Mouse (Mus musculus): Measurements from ENCODE around the gene Tbce.
"Not testable (repeated sequence)": the region's sequence is repeated elsewhere in the genome, so short reads cannot be mapped to it uniquely, and the experiment has no call there.

The Tbce gene

DNA sequence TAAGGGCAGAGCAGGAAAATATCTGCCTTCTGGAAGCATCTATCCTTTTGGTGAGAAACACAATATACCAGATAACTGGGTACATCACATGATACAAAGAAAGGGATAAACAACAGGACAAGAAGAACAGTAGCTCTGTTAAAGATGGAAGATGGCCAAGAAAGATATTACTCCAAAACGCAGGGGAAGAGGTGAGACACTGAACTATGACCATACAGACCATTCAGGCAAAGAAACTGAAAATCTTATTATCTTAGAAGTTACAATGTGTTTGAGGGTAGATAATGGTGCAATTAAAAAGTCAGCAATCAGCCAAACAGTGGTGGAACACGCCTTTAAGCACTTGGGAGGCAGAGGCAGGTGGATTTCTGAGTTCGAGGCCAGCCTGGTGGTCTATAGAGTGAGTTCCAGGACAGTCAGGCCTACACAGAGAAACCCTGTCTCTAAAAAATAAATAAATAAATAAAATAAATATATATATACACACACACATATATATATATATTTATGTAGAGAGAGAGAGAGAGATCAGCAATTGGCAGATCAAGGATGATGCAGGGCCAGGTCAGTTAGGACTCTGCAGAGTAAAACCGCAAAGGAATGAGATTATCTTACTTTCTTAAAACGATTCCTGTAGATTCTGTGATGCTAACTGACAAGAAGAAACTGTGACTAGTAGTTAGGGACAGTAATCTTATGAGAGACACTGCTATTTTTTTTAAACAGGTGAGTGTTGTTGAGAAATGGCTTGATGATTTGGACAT lies 5.9 kb downstream of the Tbce start:
- no peak for DNase-seq

DNA sequence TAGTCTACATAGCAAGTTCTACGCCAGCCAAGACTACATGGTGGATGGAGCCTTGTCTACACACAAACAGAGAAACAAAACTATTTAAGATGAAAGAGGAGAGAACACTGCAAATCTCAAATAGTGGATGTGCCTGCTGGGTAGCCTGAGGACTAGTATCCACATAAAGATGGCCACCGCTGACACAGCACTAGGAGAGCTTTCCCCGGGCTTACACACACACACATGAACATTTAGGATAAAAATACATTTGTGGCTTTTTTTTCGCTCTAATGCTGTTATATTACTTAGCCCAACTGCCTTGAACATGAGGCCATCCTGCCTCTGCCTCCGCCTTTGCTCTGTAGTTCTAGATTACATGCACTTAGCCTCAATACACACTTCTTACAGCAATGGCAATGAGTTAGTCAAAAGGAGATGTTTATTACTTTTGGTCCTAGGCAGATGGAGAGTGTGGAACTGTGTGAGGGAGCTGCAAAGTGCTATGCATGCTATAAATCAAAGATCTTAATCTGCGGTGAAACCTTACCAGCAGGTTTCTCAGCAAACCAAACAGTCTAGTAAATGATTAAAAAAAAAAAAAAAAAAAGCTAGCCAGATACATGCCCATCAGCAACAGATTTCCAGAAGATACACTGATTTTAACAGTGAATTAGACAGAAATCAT lies 13.2 kb downstream of the Tbce start:
- no peak for DNase-seq

DNA sequence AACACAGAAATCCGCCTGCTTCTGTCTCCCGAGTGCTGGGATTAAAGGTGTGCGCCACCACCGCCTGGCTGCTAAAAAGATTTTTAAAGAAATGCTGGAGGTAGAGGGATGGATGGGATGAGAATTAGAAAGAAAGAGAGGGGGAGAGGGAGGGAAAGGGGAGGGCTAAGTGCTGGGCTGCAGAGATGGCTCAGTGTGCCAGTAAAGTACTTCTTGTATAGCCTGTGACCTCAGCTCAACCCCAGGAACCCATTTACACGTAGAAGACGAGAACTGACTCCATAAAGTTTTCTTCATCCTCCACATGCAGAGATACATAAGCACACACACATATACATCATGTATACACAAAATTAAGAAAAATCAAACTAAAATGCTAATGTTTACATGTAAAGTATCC lies 13.9 kb downstream of the Tbce start:
- no peak for DNase-seq

DNA sequence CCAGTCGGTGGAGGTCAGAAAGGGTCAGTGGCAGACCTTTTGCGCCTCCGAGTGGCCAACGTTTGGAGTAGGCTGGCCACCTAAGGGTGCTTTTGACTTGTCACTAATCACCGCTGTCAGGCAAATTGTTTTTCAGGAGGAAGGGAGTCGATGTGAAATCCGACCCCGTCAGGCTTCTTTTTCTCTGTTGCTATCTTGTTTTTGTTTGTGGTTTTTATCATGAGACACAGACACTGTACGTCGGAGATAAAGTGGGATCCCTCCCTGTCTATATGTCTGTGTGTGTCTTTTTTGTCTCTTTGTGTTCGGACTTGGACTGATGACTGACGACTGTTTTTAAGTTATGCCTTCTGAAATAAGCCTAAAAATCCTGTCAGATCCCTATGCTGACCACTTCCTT lies 18.0 kb downstream of the Tbce start:
- DNase-seq, result not testable (repeated sequence)

GRCm38 (mm10) chr13:14018852-14019251 lies 20.6 kb downstream of the Tbce start:
- no peak for DNase-seq

- DNase-seq, result no peak
Measured at GRCm38 (mm10) chr13:14018283-14018682, 21.2 kb downstream of the Tbce start.

DNA sequence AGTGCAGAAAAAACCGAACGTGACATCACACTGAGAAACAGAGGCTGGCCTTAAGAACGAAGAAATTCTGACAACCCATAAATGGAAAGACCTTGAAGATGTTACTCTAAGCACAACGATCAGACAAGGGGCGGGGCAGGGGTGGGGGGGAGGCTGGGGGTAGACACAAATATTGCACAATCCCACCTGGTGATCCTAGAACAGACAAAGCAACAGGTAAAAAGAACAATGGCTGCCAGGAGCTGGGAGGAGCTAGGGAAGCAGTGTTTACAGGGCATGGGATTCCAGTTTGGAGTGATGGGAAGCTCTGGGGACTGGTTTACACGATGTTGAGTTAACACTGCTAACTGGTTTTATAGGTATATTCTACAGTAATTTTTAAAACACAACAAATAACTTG lies 23.8 kb downstream of the Tbce start:
- DNase-seq, result no peak

DNA sequence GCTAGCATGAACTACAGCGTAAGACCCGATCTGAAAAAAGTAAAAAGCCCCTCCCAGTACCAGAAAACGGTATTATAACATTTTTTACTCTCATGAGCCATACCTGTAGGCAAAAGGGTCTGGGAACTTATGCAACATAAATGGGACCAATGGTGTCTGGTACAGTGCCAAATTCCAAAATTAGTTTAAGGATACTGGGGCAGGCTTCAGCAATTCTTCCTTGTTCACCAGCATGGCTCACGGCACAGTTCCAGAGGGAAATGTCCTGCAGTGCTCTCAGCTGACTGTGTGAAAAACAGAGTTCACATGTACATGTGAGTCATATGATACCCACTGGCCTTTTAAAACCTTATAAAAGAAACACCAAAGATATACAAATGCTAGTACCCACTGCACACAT lies 24.9 kb downstream of the Tbce start:
- DNase-seq, result no peak

DNA sequence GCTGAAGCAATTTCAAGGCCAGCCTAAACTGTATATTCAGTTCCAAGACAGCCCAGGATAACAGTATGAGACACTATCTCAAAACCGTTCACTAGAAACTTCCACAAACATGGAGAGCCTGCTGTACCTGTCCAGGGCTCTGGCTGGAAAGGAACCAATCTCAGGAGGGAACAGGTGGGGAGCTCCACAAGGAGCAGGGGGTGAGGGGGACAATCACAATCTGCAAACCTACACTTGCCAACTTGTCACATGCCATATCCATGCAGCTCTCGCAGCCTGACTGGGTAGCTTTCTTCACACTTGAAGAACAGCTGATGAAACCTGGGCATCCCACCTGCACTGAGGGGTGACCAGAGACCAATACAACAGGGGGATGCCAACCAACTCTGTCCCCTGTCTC lies 25.4 kb downstream of the Tbce start:
- no peak for DNase-seq

- DNase-seq, result no peak
Measured at GRCm38 (mm10) chr13:14011454-14011995, 27.9 kb downstream of the Tbce start.

GRCm38 (mm10) chr13:14006056-14006455 lies 33.4 kb downstream of the Tbce start:
- DNase-seq, result no peak

GRCm38 (mm10) chr13:14004999-14005398 lies 34.4 kb downstream of the Tbce start:
- no peak for DNase-seq

- DNase-seq, result no peak
Measured at GRCm38 (mm10) chr13:14004086-14004485, 35.4 kb downstream of the Tbce start.

DNA sequence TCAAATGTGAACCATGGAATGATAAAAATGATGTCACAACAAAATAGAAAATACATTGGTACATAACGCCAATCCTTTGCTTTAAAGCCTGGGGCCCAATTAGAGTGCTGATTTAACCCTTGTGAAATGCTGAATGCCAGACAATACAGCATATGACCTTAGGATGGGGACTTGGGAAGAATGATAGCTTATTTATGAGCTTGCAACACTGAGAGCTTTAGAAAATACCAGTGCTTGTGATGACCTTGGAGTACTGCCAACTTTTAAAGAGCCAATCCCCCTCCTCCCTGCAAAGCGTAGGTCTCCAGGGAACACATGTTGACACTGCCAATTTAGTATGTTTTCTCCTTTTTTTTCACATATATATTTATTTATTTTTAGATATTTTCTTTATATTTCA lies 36.7 kb downstream of the Tbce start:
- no peak for DNase-seq

DNA sequence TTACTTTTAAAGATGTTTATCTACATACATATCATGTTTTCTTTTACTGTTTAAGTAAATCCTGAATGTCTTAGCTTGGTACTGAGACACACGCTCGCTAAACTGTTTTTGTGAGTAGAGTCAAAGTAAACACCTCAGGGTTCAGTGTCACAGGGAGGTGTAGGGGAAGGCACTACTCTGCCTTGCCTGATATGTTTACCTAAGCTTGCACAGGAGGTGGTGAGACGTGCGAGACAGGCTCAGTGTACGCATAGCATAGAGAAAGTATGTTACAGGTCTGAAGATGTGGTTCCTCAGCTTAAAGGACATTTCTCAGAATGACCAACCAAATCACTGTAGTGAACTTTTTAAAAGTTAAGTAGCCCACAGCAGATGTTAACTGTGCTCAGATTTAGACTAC lies 42.0 kb downstream of the Tbce start:
- DNase-seq, result no peak

- DNase-seq, result no peak
Measured at GRCm38 (mm10) chr13:13995046-13995445, 44.4 kb downstream of the Tbce start.

DNA sequence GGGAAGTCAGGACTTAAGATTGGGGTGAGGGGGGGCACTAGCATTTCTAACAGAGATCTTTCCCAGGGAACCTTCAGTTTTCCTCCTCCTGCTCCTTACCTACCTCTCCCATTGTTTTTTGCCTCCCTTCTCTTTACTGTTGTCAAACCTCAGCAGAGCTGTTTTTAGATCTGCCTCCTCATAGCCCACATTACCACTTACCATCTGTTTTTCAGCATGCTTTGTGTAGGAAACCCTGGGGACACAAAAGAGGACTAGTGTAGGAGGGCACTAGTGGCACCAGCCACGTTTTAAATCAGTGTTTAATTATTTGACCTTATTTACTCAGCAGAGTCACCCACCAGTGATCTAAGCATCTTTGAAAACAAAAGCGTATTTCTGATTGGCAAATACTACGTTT lies 46.4 kb downstream of the Tbce start:
- DNase-seq, result no peak

GRCm38 (mm10) chr13:13990391-13990790 lies 49.0 kb downstream of the Tbce start:
- no peak for DNase-seq

- no peak for DNase-seq
Measured at GRCm38 (mm10) chr13:13989135-13989534, 50.3 kb downstream of the Tbce start.

GRCm38 (mm10) chr13:13983523-13983922 lies 55.9 kb downstream of the Tbce start:
- no peak for DNase-seq

- DNase-seq, result not testable (repeated sequence)
Measured at GRCm38 (mm10) chr13:13981842-13982241, 57.6 kb downstream of the Tbce start.

DNA sequence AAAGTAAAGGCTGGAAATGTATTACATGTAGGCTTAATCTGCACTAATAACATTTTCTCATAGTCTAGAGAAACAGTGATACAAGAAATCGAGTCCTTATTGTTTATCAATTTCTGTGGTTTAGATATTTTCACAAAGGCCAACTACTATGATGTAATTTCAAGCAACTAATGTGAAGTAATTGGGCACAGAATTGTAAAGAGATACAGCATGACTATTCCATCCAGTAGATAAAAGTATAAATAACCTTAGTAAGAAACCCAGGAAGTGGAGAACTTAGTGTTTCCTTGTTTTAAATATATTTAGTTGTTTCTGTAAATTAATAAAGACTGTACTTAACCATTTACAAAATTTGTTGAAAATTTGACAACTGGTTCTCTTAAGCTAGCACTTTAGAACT lies 69.6 kb downstream of the Tbce start:
- no peak for DNase-seq

GRCm38 (mm10) chr13:13968629-13969111 lies 70.8 kb downstream of the Tbce start:
- no peak for DNase-seq

DNA sequence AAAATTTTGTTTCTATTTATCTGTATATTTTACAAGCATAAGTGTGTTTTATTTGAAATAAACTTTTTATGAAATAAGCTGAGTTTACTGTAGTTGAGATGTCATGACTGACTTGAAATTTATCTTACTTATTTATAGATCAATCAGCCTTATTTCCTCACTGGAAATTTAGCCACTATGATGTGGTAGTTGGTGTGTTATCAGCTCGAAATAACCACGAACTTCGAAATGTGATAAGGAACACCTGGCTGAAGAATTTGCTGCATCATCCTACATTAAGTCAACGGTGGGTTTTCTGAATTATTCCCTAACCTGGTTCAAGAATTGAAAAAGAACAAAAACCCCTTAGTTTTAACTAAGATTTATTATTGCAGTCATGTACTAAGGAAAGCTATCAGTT lies 73.3 kb downstream of the Tbce start:
- no peak for DNase-seq
